Mouse (Mus musculus) hindbrain, embryonic 15.5 days (tissue): ENCODE measurements at regions not wholly inside any gene's neighbourhood (a gene's known extent, or its start where the extent isn't known, plus 50 kb on each side); places are given as distances from the start of the nearest gene placed in this dataset.

Experiments
- ATAC-seq: fragments of 200-750 bp; cut with Nextera tagmentation; 2 replicates; pipeline ENCODE4 v1.8.0; 2017; ENCODE audit warnings: low read depth, moderate number of reproducible peaks, moderate TSS enrichment; ENCODE audit not compliant: low FRiP score
- H3K27ac ChIP-seq: fragments of 300-500 bp; sonication (generic); replicated peaks from 2 replicates; pipeline ENCODE4 v1.5.1; 2015; ENCODE audit warnings: mild to moderate bottlenecking, inconsistent platforms
- H3K27me3 ChIP-seq: fragments of 300-500 bp; sonication (generic); 2 replicates; pipeline ENCODE4 v1.6.1; 2015; ENCODE audit warnings: control low read depth, inconsistent platforms
- H3K36me3 ChIP-seq: fragments of 300-500 bp; sonication (generic); 2 replicates; pipeline ENCODE4 v1.6.1; 2015; ENCODE audit warnings: control low read depth, inconsistent platforms
- H3K4me1 ChIP-seq: fragments of 300-500 bp; sonication (generic); replicated peaks from 2 replicates; pipeline ENCODE4 v1.6.1; 2015; ENCODE audit warnings: control low read depth, inconsistent platforms
- H3K4me2 ChIP-seq: fragments of 300-500 bp; sonication (generic); 2 replicates; pipeline ENCODE4 v1.6.1; 2015; ENCODE audit warnings: moderate library complexity, mild to moderate bottlenecking, inconsistent platforms
- H3K4me3 ChIP-seq: fragments of 300-500 bp; sonication (generic); 2 replicates; pipeline ENCODE4 v1.5.1; 2015; ENCODE audit warnings: mild to moderate bottlenecking, inconsistent platforms
- H3K9ac ChIP-seq: fragments of 300-500 bp; sonication (generic); 2 replicates; pipeline ENCODE4 v1.6.1; 2015; ENCODE audit warnings: inconsistent platforms
- H3K9me3 ChIP-seq: fragments of 300-500 bp; sonication (generic); 2 replicates; pipeline ENCODE4 v1.6.1; 2016; ENCODE audit warnings: control low read depth, inconsistent platforms
- WGBS: fragments of 180-500 bp; shearing (Covaris S2); methylation state at CpG from one replicate; pipeline ENCODE4 v1.1.7; 2015; 5-methylcytosine and 5-hydroxymethylcytosine counted together

DNA sequence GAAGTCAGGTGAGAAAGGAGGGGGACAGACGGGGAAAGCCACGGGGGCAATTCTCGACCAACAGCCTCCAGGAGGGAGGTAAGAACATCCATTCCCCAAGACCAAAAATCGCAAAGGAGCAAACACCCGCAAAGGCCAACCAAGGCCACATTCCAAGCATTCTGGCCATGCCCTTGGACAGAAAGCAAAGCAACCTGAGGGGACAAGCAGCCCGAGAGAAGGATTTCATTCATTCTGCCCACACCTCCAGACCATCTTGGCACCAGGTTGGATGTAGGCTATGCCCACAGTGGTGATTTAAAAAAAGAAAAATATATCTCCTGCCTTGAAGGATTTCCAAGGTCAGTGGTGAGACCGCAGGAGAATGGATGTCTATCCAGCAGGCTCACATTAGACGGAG is 88.2 kb downstream of the Fam43a start:
- H3K4me2 ChIP-seq: no peak overlapping the region
- H3K27me3 ChIP-seq: no peaks in the 10 kb centered on the region
- no peaks in the 10 kb centered on the region for H3K4me1 ChIP-seq
- no peaks in the 10 kb centered on the region for H3K9me3 ChIP-seq
- WGBS: 92% methylated on average over 8 of the region's 8 CpGs
- no peak overlapping the region for H3K9ac ChIP-seq
- no peak for ATAC-seq
- H3K4me3 ChIP-seq: no peak overlapping the region
- no peaks in the 10 kb centered on the region for H3K36me3 ChIP-seq
- H3K27ac ChIP-seq: no peak overlapping the region

DNA sequence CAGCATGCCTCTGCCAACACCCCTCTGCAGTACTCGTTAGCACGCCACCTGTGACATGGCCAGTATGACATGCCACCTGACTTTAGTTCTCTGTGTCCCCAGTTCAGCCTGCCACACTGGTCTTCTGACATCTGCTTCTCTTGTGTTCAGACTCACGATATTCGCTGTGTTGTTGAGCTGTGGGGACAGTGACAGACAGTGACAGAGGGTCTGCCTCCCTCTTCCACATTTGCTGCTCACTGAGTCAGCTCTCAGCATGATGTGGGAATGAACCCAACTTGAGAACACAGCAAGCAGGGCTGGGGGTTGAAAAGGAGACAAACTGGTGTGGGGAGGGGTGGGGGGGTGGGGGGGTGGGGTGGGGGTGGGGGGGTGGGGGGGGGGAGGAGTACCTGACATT is 91.0 kb downstream of the Fam43a start:
- no peak overlapping the region for H3K9ac ChIP-seq
- H3K9me3 ChIP-seq: no peaks in the 10 kb centered on the region
- no peak for ATAC-seq
- H3K27ac ChIP-seq: no peak overlapping the region
- H3K36me3 ChIP-seq: no peaks in the 10 kb centered on the region
- H3K4me2 ChIP-seq: no peak overlapping the region
- 62% methylated on average over 4 of the region's 4 CpGs for WGBS
- no peaks in the 10 kb centered on the region for H3K4me1 ChIP-seq
- H3K4me3 ChIP-seq: no peak overlapping the region
- no peaks in the 10 kb centered on the region for H3K27me3 ChIP-seq

DNA sequence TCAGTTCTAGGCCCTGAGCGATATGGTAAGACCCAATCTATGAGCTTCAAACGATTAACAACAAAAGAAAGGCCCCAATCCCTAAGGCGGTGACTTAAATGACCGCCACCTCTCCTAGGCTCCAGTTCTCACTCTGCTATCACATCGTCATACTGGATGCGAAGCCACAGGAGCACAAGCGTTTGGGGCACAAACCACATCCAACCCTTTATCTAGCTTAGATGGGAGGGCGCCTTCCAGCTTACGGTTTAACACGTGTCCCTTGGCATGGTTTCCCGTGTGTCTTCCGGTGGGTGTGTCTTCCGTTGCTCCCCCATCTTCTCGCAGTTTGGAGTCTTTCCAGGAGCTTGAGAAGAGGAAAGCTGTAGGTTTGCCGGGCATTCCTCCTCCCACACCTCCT is 92.4 kb downstream of the Fam43a start:
- no peak overlapping the region for H3K4me2 ChIP-seq
- no peak overlapping the region for H3K27ac ChIP-seq
- ATAC-seq: no peak
- H3K36me3 ChIP-seq: no peaks in the 10 kb centered on the region
- H3K4me1 ChIP-seq: no peaks in the 10 kb centered on the region
- H3K9ac ChIP-seq: no peak overlapping the region
- WGBS: 92% methylated on average over 15 of the region's 15 CpGs
- H3K4me3 ChIP-seq: no peak overlapping the region
- H3K9me3 ChIP-seq: no peaks in the 10 kb centered on the region
- no peaks in the 10 kb centered on the region for H3K27me3 ChIP-seq

DNA sequence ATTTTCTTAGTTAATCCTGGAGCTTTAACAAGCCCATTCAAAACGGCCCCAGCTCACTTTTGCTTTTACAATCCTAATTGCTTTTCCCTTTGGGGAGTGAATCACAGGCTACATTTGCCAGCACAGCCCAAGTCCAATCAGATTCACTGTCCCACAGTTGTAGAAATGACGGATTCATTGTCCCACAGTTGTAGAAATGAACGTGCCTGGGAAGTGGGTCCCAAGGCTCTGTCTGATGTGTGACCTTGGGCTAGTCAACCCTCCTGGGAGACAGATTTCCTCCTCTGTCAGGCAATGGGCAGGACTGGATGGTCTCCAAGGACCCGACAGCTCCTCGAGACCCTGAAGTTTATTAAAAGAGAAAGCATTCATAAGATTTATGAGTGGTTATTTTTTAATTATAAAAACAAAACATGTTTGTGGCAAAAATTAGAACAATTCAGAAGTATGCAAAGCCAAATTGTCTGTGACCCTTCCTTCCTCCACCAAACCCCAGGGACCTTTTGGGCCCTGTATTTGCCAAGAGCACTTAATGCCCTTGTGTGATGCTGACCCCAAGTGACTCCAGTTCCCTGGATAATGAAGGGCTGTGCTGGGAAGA is 93.1 kb downstream of the Fam43a start:
- ATAC-seq: no peak
- H3K4me2 ChIP-seq: no peak overlapping the region
- WGBS: 48% methylated on average over 5 of the region's 5 CpGs
- H3K9ac ChIP-seq: no peak overlapping the region
- H3K4me1 ChIP-seq: no peaks in the 10 kb centered on the region; the same call in 1 of the 2 replicates
- H3K27ac ChIP-seq: no peak overlapping the region
- no peaks in the 10 kb centered on the region for H3K27me3 ChIP-seq
- H3K36me3 ChIP-seq: no peaks in the 10 kb centered on the region
- H3K4me3 ChIP-seq: no peak overlapping the region
- H3K9me3 ChIP-seq: no peaks in the 10 kb centered on the region

DNA sequence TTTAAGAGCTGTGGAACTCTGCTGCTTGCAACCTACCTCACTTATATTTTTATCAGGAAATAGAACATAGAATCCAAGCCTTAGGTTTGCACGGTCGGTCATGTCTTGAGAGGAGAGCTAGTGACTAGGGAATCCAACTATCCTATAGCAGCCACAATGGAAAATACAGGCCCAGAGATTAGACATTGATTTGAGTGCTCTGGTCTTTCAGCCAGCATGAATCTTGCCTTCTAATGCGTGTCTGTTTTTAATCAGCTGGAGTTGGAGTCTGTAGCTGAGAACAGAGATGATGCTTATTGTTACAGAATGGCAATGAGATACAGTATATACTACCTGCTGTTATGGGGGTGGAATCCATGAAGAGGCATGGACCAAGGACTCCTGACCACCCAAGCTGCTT is 93.7 kb downstream of the Fam43a start:
- H3K27ac ChIP-seq: no peak overlapping the region
- peaks cover 4% of the 10 kb centered on the region; the same call in 1 of the 2 replicates for H3K4me1 ChIP-seq
- no peak overlapping the region for H3K9ac ChIP-seq
- WGBS: 78% methylated on average over 3 of the region's 3 CpGs
- H3K4me2 ChIP-seq: no peak overlapping the region
- H3K9me3 ChIP-seq: no peaks in the 10 kb centered on the region
- no peak overlapping the region for H3K4me3 ChIP-seq
- no peaks in the 10 kb centered on the region for H3K36me3 ChIP-seq
- no peak for ATAC-seq
- no peaks in the 10 kb centered on the region for H3K27me3 ChIP-seq

DNA sequence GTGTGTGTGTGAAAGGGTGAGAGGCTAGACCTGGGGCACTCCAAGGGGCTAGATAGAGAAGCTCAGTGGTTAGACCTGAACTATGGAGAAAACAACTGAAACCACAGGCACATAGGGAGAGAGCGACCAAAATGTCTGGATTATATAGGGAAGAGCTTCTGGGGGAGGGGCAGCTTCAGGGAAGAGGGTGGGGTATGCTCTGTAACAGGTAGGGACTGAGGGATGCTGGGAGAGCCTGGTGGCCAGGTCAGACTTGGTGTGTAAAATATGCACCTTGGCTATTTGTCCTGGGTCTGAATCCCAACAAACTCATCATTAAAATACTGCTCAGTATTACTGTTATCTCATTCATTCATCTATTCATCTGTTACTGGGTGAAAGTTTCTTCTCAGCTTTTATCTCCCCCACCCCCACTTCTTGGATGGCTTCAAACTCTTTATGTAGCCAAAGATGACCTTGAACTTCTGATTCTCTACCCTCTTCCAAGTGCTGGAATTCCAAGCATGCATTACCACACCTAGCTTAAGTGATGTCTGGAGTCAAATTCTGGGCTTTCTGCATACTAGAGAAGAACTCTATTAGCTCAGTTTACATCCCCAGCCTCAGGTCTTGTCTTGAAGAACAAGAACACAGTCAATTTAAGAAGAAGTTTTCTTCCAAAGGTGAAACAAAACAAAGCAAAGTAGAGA is 94.5 kb downstream of the Fam43a start:
- Histone ChIP-seq H3K36me3 (no peaks in the 10 kb centered on the region), H3K4me3 (no peak overlapping the region), H3K27me3 (no peaks in the 10 kb centered on the region), H3K4me1 (peaks cover 4% of the 10 kb centered on the region; the same call in 1 of the 2 replicates), H3K9me3 (no peaks in the 10 kb centered on the region), H3K27ac (no peak overlapping the region), H3K9ac (no peak overlapping the region), H3K4me2 (no peak overlapping the region)
- no peak for ATAC-seq
- WGBS: 86% methylated on average over 1 of the region's 1 CpGs

DNA sequence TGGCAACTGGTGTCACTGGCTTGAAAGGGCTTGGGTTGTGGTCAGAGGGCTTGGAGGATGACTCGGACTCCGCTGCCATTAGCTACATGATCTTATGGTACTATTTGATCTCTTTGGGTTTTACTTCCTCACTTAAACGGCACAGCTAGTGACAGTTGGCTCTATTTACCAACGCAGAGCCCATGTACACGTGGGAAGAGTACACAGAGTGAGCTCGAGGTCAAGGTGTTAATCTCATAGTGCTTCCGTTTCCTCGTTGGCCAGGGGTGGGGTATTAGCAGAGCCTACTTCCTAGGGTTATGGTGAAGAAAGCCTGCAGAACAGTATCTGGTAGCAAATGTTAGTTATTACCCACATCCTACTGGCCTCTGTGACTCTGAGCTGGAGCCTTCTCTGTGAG is 96.2 kb downstream of the Fam43a start:
- H3K4me1 ChIP-seq: peaks cover 4% of the 10 kb centered on the region; the same call in 1 of the 2 replicates
- 93% methylated on average over 8 of the region's 8 CpGs for WGBS
- no peaks in the 10 kb centered on the region for H3K36me3 ChIP-seq
- H3K27me3 ChIP-seq: no peaks in the 10 kb centered on the region
- ATAC-seq: no peak
- H3K27ac ChIP-seq: no peak overlapping the region
- H3K4me3 ChIP-seq: no peak overlapping the region
- H3K4me2 ChIP-seq: no peak overlapping the region
- no peaks in the 10 kb centered on the region for H3K9me3 ChIP-seq
- H3K9ac ChIP-seq: no peak overlapping the region

DNA sequence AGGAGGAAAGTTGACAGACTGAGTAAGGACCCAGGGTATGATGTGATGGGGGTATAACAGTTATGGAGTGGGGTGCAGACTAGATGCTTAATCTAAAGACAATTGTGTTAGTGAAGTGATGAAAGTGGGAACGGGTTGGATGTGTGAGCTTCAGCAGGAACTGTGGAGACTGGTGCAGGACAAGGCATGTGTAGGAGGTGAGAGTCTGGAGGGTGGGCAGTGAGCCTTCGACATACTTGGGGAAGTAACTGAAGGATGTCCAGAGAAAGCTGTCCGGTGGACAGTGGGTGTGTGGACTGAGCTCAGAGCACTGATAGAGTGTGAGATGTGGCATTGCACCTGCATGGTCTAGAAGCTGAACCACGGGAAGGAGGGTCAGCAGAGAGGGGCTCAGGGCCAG is 97.7 kb downstream of the Fam43a start:
- no peaks in the 10 kb centered on the region for H3K36me3 ChIP-seq

DNA sequence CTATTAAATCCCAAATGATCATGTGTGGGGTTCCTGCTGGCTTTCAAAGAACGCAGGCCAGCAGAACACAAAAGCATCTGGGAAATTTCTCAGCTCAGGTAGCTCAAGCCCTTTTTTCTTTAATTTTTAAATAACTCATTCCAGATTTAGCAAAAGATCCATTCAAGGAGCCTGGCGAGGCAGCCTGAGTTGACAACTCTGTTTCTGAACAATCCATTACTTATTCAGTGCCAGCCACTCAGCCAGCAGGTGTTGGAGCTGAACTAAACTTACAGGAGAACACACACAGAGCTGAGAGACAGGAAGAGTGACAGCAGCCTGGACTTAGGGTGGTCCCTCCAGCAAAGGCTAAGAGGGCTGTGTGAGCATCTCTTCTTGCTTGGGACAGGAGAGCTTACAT is 98.3 kb downstream of the Fam43a start:
- WGBS: 30% methylated on average over 2 of the region's 2 CpGs
- no peak overlapping the region for H3K4me3 ChIP-seq
- H3K9me3 ChIP-seq: no peaks in the 10 kb centered on the region
- peaks cover 4% of the 10 kb centered on the region; the same call in 1 of the 2 replicates for H3K4me1 ChIP-seq
- H3K36me3 ChIP-seq: no peaks in the 10 kb centered on the region
- H3K4me2 ChIP-seq: no peak overlapping the region
- no peak overlapping the region for H3K9ac ChIP-seq
- H3K27ac ChIP-seq: no peak overlapping the region
- no peaks in the 10 kb centered on the region for H3K27me3 ChIP-seq
- ATAC-seq: no peak

More for the DNA sequence above, 97.7 kb downstream of the Fam43a start:
- Histone ChIP-seq H3K4me2 (no peak overlapping the region), H3K27ac (no peak overlapping the region), H3K4me1 (peaks cover 4% of the 10 kb centered on the region; the same call in 1 of the 2 replicates), H3K9me3 (no peaks in the 10 kb centered on the region), H3K27me3 (no peaks in the 10 kb centered on the region), H3K4me3 (no peak overlapping the region), H3K9ac (no peak overlapping the region)
- no peak for ATAC-seq
- WGBS: 80% methylated on average over 4 of the region's 4 CpGs

DNA sequence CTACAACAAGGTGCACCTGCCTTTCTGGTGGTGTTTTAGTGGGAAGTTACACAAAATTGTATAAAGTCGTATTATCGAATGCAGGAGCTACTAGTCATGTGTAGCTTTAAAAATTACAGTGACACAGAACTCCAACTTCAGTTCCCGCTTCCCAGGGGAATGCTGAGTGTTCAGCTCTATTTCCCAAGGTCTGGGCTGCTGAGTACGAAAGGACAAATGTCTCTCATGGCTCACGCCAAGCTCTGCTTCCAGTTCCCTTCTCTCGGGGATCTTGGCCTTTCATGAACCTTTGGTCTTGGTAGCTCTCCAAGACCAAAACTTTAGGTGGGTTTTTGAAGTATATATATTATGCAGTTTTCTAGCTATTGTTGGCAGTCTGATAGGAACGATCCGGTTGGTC is 104.3 kb downstream of the Fam43a start:
- 91% methylated on average over 8 of the region's 8 CpGs for WGBS
- no peak for ATAC-seq
- H3K27me3 ChIP-seq: no peaks in the 10 kb centered on the region
- H3K4me2 ChIP-seq: no peak overlapping the region
- no peak overlapping the region for H3K27ac ChIP-seq
- no peaks in the 10 kb centered on the region for H3K4me1 ChIP-seq
- no peak overlapping the region for H3K9ac ChIP-seq
- no peaks in the 10 kb centered on the region for H3K36me3 ChIP-seq
- H3K9me3 ChIP-seq: no peaks in the 10 kb centered on the region
- no peak overlapping the region for H3K4me3 ChIP-seq

DNA sequence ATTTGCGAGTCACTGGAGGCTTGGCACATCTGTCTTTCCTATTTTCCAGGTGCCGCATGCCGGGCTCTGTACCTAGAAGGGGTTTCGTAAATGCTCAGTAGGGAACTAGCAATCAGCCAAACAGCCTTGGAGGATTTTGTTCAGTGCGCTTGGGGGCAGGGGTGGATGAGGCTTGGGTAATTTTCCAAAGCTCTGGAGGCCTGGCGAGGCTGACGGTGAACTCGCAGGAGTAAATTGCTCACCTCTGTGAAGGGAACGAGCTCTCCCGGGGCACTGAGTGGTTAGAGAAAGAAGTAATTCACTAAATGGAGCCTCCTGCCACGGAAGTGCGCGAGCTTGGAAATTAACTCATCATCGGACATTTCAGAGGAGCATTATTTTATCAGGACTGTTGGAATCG is 110.0 kb downstream of the Fam43a start:
- no peak overlapping the region for H3K4me3 ChIP-seq
- H3K27ac ChIP-seq: no peak overlapping the region
- WGBS: 55% methylated on average over 15 of the region's 15 CpGs
- H3K36me3 ChIP-seq: no peaks in the 10 kb centered on the region
- H3K4me2 ChIP-seq: no peak overlapping the region
- H3K9me3 ChIP-seq: no peaks in the 10 kb centered on the region
- peaks cover 5% of the 10 kb centered on the region; the same call in 1 of the 2 replicates for H3K4me1 ChIP-seq
- H3K27me3 ChIP-seq: no peaks in the 10 kb centered on the region
- ATAC-seq: no peak
- H3K9ac ChIP-seq: no peak overlapping the region

DNA sequence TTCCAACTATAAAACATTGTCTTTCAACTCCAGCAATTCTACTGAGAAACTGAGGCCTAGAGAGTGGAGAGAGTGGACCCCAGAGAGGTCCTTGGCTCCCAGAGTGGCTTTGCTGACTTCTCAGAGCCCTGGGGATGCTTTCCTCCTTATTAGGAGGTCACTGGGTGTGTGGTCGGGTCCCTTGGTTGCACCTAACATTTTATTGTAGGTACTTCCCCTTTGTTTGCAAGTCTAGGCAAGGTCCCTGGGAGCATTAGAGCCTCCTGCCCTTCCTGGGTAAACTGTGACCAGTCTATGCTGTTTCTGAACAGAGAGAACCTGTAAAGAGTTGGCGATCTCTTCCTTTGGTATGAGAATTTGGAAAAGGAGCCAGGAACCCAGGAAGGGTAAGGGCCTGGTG is 110.5 kb downstream of the Fam43a start:
- Histone ChIP-seq H3K4me2 (no peak overlapping the region), H3K4me1 (peaks cover 5% of the 10 kb centered on the region; the same call in 1 of the 2 replicates), H3K36me3 (no peaks in the 10 kb centered on the region), H3K27me3 (no peaks in the 10 kb centered on the region), H3K9ac (no peak overlapping the region), H3K4me3 (no peak overlapping the region), H3K27ac (no peak overlapping the region), H3K9me3 (no peaks in the 10 kb centered on the region)
- no peak for ATAC-seq
- WGBS: 91% methylated on average over 2 of the region's 2 CpGs

DNA sequence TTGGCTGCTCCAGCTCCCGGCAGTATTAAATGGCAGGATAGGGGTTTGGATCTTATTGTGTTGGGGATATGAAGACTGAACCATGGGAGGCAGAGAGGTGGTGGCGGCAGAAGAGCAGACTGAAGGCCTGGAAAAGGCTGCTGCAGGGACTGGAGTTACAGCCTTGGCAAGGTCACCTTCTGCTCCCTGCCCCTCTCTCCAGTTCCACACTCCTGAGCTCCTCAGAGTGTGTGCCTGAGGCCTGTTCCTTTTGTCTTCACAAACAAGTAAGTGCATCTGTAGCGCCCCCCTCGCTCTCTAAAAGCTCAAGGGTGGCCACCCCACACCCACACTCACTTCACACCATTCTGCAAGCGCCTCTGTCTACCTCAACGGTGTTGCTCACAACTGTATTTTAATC is 113.0 kb downstream of the Fam43a start:
- Histone ChIP-seq H3K4me2 (no peak overlapping the region), H3K36me3 (no peaks in the 10 kb centered on the region), H3K4me3 (no peak overlapping the region), H3K27me3 (no peaks in the 10 kb centered on the region), H3K9ac (no peak overlapping the region), H3K27ac (no peak overlapping the region), H3K4me1 (peaks cover 5% of the 10 kb centered on the region; the same call in 1 of the 2 replicates), H3K9me3 (no peaks in the 10 kb centered on the region)
- WGBS: 83% methylated on average over 6 of the region's 6 CpGs
- no peak for ATAC-seq
